Mouse (Mus musculus) 3134 (cell line): Measurements from ENCODE around the gene Exoc2.
A peak's percentile ranks its signal among the peaks of the same experiment; 100 is the strongest.

Source experiments
- DNase-seq: peaks from one replicate; pipeline ENCODE4 v3.0.0-alpha.2; 2011; ENCODE audit warnings: low spot score; ENCODE audit not compliant: insufficient read length; ENCODE audit errors: extremely low read depth

The Exoc2 gene

GRCm38 (mm10) chr13:30901387-30902041, 72.4 kb downstream of the Exoc2 start:
- no peak for DNase-seq

GRCm38 (mm10) chr13:30894015-30894634, 79.8 kb downstream of the Exoc2 start:
- DNase-seq, result no peak

- DNase-seq, result no peak
Observed at GRCm38 (mm10) chr13:30892315-30892714, 81.6 kb downstream of the Exoc2 start.

- no peak for DNase-seq
Observed at GRCm38 (mm10) chr13:30891223-30891622, 82.7 kb downstream of the Exoc2 start.

GRCm38 (mm10) chr13:30888480-30888879, 85.4 kb downstream of the Exoc2 start:
- DNase-seq, result peak; percentile 2

GRCm38 (mm10) chr13:30880310-30880709, 93.6 kb downstream of the Exoc2 start:
- no peak for DNase-seq

- DNase-seq, result no peak
Observed at GRCm38 (mm10) chr13:30879871-30880270, 94.0 kb downstream of the Exoc2 start.

- DNase-seq, result no peak
Observed at GRCm38 (mm10) chr13:30875825-30876224, 98.1 kb downstream of the Exoc2 start.

- no peak for DNase-seq
Observed at GRCm38 (mm10) chr13:30873472-30873871, 100.4 kb downstream of the Exoc2 start.

- no peak for DNase-seq
Observed at GRCm38 (mm10) chr13:30865486-30865885, 108.4 kb downstream of the Exoc2 start.

- DNase-seq, result no peak
Observed at GRCm38 (mm10) chr13:30864042-30864441, 109.9 kb downstream of the Exoc2 start.

- DNase-seq, result no peak
Observed at GRCm38 (mm10) chr13:30858421-30858820, 115.5 kb downstream of the Exoc2 start.

- DNase-seq, result no peak
Observed at GRCm38 (mm10) chr13:30850736-30851135, 123.2 kb downstream of the Exoc2 start.

GRCm38 (mm10) chr13:30848001-30848400, 125.9 kb downstream of the Exoc2 start:
- no peak for DNase-seq

- no peak for DNase-seq
Observed at GRCm38 (mm10) chr13:30846506-30846905, 127.4 kb downstream of the Exoc2 start.

GRCm38 (mm10) chr13:30843049-30843448, 130.8 kb downstream of the Exoc2 start:
- DNase-seq, result no peak

- DNase-seq, result no peak
Observed at GRCm38 (mm10) chr13:30841843-30842242, 132.1 kb downstream of the Exoc2 start.

GRCm38 (mm10) chr13:30841306-30841705, 132.6 kb downstream of the Exoc2 start:
- no peak for DNase-seq

- DNase-seq, result no peak
Observed at GRCm38 (mm10) chr13:30840700-30841099, 133.2 kb downstream of the Exoc2 start.

- no peak for DNase-seq
Observed at GRCm38 (mm10) chr13:30836342-30836741, 137.6 kb downstream of the Exoc2 start.

- DNase-seq, result no peak
Observed at GRCm38 (mm10) chr13:30834859-30835258, 139.0 kb downstream of the Exoc2 start.

- DNase-seq, result no peak
Observed at GRCm38 (mm10) chr13:30834349-30834748, 139.5 kb downstream of the Exoc2 start.
